Mouse (Mus musculus): ENCODE results near the gene G530012D18Rik. TPM values are rescaled to one million over a fixed set of nuclear protein-coding genes. Genes with fewer than 3 reads are reported as not detected.
"Not testable (repeated sequence)": the region's sequence is repeated elsewhere in the genome, so short reads cannot be mapped to it uniquely, and the experiment has no call there.

G530012D18Rik gene
- total RNA-seq (2021): not detected
- long read RNA-seq, experiment 1: 0 reads
- long read RNA-seq, experiment 2: 0 reads

- DNase-seq; intact Hi-C loops (cut with DNase I): not testable (repeated sequence)
Measured at GRCm38 (mm10) chr1:85575376-85575775, at the start of gene G530012D18Rik. TSS of gene G530012D18Rik (plus strand) at chr1:85575676.

DNA sequence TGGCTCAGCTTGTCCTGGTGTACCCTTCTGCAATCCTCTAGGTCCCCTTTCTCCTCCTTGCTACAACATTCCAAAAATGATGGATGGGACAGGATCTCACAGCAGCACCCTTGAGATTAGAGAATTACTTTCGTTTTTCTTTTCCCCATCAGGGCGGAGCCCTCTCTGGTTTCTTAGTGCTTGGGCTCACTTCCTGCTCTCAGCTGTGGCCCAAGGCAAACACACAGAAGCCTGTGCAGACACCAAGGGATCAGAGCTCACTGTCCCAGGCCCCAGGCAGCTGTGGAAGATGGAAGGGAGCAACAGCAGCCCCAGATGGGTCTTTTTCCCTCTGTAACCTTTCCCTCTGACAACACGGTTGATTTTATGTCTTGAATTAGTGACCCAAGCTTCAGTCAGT lies 49.1 kb upstream of the G530012D18Rik start:
- DNase-seq; intact Hi-C loops (cut with DNase I): not testable (repeated sequence)

DNA sequence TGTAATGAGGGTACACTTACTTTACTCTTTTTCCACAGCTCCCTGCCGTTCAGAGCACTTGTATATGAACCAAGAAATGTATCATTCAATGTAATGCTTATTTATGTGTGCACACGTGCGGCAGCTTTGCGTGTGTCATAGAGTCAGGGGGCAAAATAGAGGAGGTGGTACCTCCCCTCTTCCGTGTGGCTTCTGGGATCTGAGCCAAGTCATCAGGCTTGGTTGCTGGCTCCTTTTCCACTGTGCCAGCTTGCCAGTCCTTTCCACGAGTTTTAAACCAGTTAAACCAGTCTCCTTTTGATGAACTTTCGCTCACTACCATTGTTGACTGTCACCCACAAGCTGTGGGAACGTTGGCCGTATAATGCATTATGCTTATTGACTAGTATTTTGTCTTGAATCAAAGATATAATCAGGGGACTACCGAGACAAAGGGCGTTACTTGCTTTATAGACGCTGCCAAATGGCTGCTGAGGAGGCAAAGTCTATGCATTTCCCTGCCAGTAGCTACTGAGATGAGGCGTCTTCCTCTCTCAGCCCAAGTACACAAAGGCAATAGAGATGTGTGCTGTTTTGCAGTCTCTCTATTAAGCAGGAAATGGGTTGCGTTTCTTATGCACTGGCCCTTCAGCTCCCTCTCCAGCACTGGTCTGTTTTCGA lies 46.9 kb upstream of the G530012D18Rik start:
- DNase-seq; intact Hi-C loops (cut with DNase I): not testable (repeated sequence)

DNA sequence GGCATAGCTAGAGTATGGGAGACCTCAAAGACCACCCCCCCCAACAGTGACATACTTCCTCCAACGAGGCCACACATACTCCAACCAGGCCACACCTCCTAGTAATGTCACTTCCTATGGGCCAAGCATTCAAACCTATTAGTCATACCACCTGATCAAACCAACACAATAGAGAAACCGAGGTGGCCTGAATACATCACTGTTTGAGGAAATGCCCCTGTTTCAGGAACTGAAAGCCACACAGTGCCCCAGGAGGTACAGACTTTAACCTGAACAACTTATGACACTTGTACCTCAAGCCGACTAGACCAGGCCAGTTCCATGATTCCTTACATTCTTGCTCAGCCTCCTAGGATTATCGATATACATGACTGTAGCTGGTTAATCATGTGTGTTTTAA lies 31.7 kb upstream of the G530012D18Rik start:
- DNase-seq; intact Hi-C loops (cut with DNase I): not testable (repeated sequence)

DNA sequence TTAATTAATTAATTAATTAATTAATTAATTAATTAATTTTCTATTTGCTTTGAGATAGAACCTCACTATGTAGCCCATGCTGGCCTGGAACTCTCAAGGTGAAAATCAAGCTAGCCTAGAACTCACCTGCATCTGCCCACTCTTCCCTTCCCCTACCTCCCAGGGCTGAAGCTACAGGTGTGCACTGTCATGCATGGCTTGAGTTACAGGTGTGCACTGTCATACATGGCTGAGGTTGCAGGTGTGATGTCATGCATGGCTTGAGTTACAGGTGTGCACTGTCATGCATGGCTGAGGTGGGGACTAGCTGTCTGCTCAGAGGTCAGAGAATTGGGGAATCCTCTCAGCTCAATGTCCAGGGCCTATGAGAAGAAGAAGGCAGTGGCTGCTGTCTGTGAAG lies 29.0 kb upstream of the G530012D18Rik start:
- intact Hi-C loops (cut with DNase I); DNase-seq: not testable (repeated sequence)

GRCm38 (mm10) chr1:85555261-85555660 lies 20.2 kb upstream of the G530012D18Rik start:
- intact Hi-C loops (cut with DNase I): not testable (repeated sequence)
- peak in 1 of 2 experiments; percentile 5 for DNase-seq

DNA sequence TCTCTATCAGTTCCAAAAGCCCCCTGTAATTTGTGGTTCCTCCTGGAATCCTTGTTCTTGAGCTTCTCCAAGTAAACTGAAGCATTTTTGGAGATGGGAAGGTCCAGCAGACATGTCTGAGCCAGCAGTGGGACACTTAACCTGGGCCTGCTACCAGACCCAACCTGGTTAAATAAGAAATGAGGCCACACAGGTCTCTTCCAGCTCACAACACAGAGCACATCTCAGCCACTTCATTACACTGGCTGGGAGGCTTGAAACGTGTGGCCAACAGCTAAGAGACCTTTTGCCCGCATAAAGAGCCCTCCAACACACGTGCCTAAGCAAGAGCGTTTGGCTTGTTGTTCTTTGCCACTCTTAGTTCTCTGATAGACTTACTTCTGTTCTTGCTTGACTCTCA lies 1.9 kb upstream of the G530012D18Rik start:
- intact Hi-C loops (cut with DNase I): not testable (repeated sequence)
- peak in 1 of 2 experiments; percentile 2 for DNase-seq

DNA sequence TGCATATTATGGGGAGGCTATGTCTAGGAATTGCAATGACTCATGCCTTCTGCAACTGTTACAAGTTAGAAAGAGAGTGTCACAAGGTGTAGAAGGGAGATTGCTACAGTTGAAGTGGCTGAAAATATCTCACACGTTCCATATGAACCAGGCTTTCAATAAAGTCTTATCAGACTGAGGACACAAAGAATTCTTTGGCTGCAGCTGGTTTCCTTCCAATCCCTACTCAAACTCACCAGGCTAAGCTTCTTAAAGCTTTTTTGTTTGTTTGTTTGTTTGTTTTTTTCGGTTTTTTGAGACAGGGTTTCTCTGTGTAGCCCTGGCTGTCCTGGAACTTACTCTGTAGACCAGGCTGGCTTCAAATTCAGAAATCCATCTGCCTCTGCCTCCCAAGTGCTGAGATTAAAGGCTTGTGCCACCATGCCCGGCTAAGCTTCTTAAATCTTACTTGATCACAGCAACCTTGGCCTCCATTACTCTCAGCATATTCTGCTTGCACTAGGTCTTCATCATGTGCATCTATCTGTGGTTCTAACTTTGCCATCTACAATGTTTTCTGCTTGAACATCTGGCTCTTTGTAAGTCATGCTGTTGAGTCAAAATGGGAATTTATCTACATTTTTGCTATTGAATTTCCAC lies 3.0 kb downstream of the G530012D18Rik start:
- intact Hi-C loops (cut with DNase I); DNase-seq: not testable (repeated sequence)

DNA sequence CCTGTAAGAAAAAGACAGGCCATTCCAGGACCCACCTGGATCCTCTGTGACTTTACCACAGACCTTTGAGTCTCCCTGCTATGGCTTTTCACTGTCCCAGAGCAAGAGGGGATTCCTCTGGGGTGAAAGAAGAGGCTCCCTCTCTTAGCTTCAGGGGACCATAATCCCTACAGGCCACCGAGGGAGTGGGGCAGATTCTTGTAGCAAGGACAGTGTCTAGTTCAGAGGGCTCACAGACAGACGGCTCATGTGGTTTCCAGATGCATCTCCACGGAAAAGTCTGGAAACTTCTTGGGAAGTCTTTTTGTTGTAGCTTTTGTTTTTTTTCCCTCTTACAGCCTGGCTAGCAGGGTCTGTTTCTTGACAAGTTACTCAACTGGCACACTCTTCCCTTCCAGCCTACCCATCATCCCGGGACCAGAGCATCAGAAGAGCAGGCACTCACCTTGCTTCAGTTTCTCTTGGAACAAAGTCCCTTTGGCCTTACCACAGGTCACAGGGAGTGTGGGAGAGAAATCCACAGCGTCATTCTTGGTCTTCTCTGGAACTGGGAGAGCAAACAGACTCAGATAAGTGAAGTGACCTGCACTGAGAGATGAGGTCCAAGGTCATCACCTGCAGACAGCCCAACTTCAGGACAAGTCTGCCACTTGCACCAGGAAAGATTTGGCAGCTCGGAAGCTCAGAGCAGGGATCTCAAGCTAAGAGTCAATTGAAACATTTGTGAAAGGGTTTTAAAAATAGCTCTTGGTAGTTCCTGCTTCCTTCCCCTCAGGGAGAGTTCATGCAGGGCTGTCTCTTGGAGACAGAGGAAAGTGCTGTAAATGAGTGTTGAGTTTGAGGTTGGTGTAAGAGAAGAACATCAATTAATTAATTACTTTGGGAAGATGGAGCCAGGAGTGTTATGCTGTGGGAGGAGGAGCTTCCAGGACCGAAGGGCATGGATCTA lies 4.0 kb downstream of the G530012D18Rik start:
- not testable (repeated sequence) for DNase-seq
- intact Hi-C loops (cut with DNase I): loop anchor here (5.0 kb wide), 1 partner anchor 158 kb away; no protein-coding TSS in a partner anchor

DNA sequence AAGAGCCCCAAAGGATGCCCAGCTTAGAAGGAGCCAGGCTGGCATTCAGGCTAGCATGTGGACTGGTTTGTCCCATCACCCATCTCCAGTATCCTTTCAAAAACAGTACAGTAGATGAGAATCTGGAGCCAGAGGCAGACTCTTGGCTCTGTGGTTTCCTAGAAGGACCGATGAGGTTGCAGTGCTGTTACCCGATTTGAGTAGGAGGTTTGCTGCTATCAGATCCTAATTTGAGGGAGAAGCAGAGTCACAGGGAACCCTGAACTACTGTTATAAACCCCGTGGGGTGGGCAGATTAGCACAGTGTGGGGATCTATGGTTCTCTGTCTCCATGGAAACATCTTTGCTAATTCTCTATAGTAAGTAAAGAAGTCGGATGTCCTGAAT lies 4.7 kb downstream of the G530012D18Rik start:
- intact Hi-C loops (cut with DNase I): loop anchor here (5.0 kb wide), 1 partner anchor 157 kb away; no protein-coding TSS in a partner anchor
- not testable (repeated sequence) for DNase-seq

- intact Hi-C loops (cut with DNase I): loop anchor here (5.0 kb wide), 1 partner anchor 157 kb away; no protein-coding TSS in a partner anchor
- DNase-seq: not testable (repeated sequence)
Measured at GRCm38 (mm10) chr1:85580578-85580977, 5.1 kb downstream of the G530012D18Rik start.

- DNase-seq: peak in 1 of 2 experiments; percentile 5
- intact Hi-C loops (cut with DNase I): loop anchor here (5.0 kb wide), 1 partner anchor 156 kb away; no protein-coding TSS in a partner anchor
Measured at GRCm38 (mm10) chr1:85581518-85581917, 6.0 kb downstream of the G530012D18Rik start.

DNA sequence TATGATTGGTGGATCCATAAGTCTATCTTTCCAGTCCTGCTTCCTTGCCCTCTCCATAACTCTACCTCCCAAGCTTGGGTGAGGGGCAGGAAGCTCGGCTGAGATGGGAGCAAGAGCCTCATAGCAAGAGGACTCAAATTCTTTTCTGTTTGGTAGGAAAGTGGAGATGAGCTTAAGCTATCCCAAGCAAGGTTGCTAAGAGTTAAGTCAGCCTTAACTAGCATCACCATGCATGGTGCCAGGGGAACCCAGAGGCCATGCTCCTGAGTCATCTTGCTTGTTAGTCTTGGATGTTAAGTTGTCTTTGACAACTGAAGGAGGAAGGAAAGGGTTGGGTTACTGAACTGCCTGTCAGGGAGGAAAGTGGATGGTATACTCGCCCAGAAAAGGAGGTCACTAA lies 13.2 kb downstream of the G530012D18Rik start:
- DNase-seq; intact Hi-C loops (cut with DNase I): not testable (repeated sequence)

GRCm38 (mm10) chr1:85592526-85592925 lies 17.1 kb downstream of the G530012D18Rik start:
- DNase-seq; intact Hi-C loops (cut with DNase I): not testable (repeated sequence)

GRCm38 (mm10) chr1:85598271-85599012 lies 23.0 kb downstream of the G530012D18Rik start, which contains the start of gene Sp110:
TSS of gene Sp110 (minus strand) at chr1:85598817.
- peak in 1 of 2 experiments; percentile 6 for DNase-seq
- intact Hi-C loops (cut with DNase I): not testable (repeated sequence)

DNA sequence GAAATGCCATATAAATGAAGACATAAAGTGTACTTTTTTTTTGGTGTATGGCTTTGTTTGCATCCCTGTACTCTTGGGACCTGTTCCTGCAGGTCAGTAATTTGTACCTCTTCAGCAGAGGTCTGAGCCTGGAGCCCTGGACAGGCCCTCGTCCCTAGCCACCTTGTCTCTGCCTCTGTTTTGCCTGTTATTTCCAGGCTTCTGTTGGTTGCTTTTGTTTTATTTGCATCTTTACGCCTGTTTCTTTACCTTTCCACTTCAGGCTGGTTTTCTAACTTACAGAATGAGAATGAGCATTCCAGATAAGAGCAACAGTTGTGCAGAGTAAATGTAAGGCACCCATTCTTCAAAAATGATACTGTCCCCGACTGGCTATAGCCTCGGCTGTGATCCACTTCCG lies 24.6 kb downstream of the G530012D18Rik start, which contains the start of gene Sp140:
TSS of gene Sp140 (plus strand) at position 301 of the 400 bp plus-strand sequence.
- intact Hi-C loops (cut with DNase I); DNase-seq: not testable (repeated sequence)

- peak in 1 of 2 experiments; percentile 17 for DNase-seq
- intact Hi-C loops (cut with DNase I): not testable (repeated sequence)
Measured at GRCm38 (mm10) chr1:85600794-85601193, 25.3 kb downstream of the G530012D18Rik start.

DNA sequence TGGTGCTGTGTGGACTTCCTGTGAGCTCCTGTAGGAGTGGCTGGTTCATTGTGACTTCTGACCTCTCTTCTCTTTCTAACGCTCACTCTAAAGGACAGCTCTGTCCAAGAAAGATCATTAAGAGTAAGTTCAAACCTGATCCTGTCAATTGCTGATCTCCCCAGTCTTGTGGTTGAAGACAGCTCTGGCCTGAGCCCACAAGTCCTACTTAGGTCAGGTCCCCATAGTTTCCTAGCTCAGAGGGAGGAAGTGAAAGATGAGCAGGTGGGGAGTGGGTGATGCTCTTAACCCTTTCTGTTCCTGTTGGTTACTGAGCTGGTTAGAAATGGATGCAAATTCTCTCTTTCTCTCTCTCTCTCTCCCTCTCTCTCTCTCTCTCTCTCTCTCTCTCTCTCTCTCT lies 28.9 kb downstream of the G530012D18Rik start:
- DNase-seq; intact Hi-C loops (cut with DNase I): not testable (repeated sequence)

DNA sequence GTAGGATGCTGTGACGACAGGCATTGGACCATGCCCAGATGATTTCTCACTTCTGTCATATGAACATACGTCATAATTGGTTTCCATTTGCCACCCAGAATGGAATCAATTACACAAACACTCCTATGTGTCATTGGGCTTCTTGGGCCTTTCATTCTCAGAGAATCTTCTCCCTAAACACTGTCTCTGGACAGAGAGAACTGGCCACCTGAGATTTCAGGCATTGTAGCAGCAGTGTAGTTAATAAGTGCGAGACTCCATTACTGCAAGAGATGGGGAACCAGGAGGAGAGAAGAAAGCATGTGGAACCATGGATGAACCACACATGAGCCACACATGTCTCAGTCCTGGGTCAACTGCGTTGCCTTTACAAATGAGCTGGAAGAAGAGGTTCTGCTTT lies 32.9 kb downstream of the G530012D18Rik start:
- intact Hi-C loops (cut with DNase I); DNase-seq: not testable (repeated sequence)
